Mouse (Mus musculus) heart, embryonic 10.5 days (tissue): ENCODE measurements around the gene Erich2. TPM values are rescaled to one million over a fixed set of nuclear protein-coding genes. Genes with fewer than 3 reads are reported as not detected.

Source experiments
- DNase-seq: peaks from one replicate; pipeline ENCODE4 v3.0.0-alpha.2; 2017; ENCODE audit warnings: low spot score
- H3K27ac ChIP-seq: fragments of 300-500 bp; sonication (generic); 2 replicates; pipeline ENCODE4 v1.5.1; 2016; ENCODE audit warnings: mild to moderate bottlenecking
- H3K27me3 ChIP-seq: fragments of 300-500 bp; sonication (generic); 2 replicates; pipeline ENCODE4 v1.6.1; 2016; ENCODE audit warnings: mild to moderate bottlenecking; ENCODE audit not compliant: poor library complexity, insufficient read depth, severe bottlenecking
- H3K36me3 ChIP-seq: fragments of 300-500 bp; sonication (generic); 2 replicates; pipeline ENCODE4 v1.6.1; 2016; ENCODE audit warnings: mild to moderate bottlenecking, moderate library complexity
- H3K4me1 ChIP-seq: fragments of 300-500 bp; sonication (generic); 2 replicates; pipeline ENCODE4 v1.6.1; 2016; ENCODE audit warnings: mild to moderate bottlenecking
- H3K4me3 ChIP-seq: fragments of 300-500 bp; sonication (generic); 2 replicates; pipeline ENCODE4 v1.5.1; 2016; ENCODE audit warnings: mild to moderate bottlenecking, moderate library complexity
- H3K9me3 ChIP-seq: fragments of 300-500 bp; sonication (generic); 2 replicates; pipeline ENCODE4 v1.6.1; 2016; ENCODE audit warnings: mild to moderate bottlenecking, moderate library complexity
- WGBS: fragments of 180-500 bp; shearing (Covaris S2); methylation state at CpG from one replicate; pipeline ENCODE4 v1.1.7; 2016; 5-methylcytosine and 5-hydroxymethylcytosine counted together
- polyA plus RNA-seq: library from polyadenylated mRNA; unstranded; fragments of >200 nt; fragmentation: Nextera tagmentation; extraction: Ambion mirVana; gene quantifications from 2 replicates; pipeline ENCODE4 v1.2.1, GENCODE M21; 2016

The Erich2 gene
- polyA plus RNA-seq, 1 experiment from 2014 or later = 0.57 TPM

GRCm38 (mm10) chr2:70552067-70552598, 43.5 kb downstream of the Erich2 start:
- peak; percentile 73 for DNase-seq
- 77% methylated on average over 15 of the region's 15 CpGs for WGBS
- H3K9me3 ChIP-seq = no peaks in the 10 kb centered on the region

GRCm38 (mm10) chr2:70552772-70553171, 44.2 kb downstream of the Erich2 start, which contains the start of gene Gad1:
TSS of gene Gad1 (plus strand) at chr2:70553072.
- H3K36me3 ChIP-seq = no peaks in the 10 kb centered on the region
- H3K4me1 ChIP-seq = peaks cover 5% of the 10 kb centered on the region; the same call in 1 of the 2 replicates
- H3K9me3 ChIP-seq = no peaks in the 10 kb centered on the region
- H3K27ac ChIP-seq = no peak within 1 kb of the TSS
- DNase-seq = no peak
- H3K4me3 ChIP-seq = no peak within 1 kb of the TSS
- WGBS = 46% methylated on average over 4 of the region's 4 CpGs
- peaks cover 6% of the 10 kb centered on the region; the same call in 1 of the 2 replicates for H3K27me3 ChIP-seq

More at GRCm38 (mm10) chr2:70552067-70552598, 43.5 kb downstream of the Erich2 start:
- H3K27me3 ChIP-seq = peaks cover 6% of the 10 kb centered on the region; the same call in 1 of the 2 replicates
- H3K4me1 ChIP-seq = peaks cover 5% of the 10 kb centered on the region; the same call in 1 of the 2 replicates
- H3K36me3 ChIP-seq = no peaks in the 10 kb centered on the region
- no peak overlapping the region for H3K4me3 ChIP-seq
- no peak overlapping the region for H3K27ac ChIP-seq

GRCm38 (mm10) chr2:70553826-70554225, 45.2 kb downstream of the Erich2 start:
- DNase-seq = no peak

GRCm38 (mm10) chr2:70558112-70558842, 49.7 kb downstream of the Erich2 start:
- peaks cover 29% of the 10 kb centered on the region for H3K4me1 ChIP-seq
- WGBS = 6% methylated on average over 18 of the region's 18 CpGs
- no peaks in the 10 kb centered on the region for H3K9me3 ChIP-seq
- peak; percentile 85 for DNase-seq
- H3K27me3 ChIP-seq = peaks cover 55% of the 10 kb centered on the region
- H3K36me3 ChIP-seq = no peaks in the 10 kb centered on the region
- no peak overlapping the region for H3K27ac ChIP-seq
- H3K4me3 ChIP-seq = no peak overlapping the region

More at GRCm38 (mm10) chr2:70553826-70554225, 45.2 kb downstream of the Erich2 start:
- Histone ChIP-seq H3K36me3 (no peaks in the 10 kb centered on the region), H3K9me3 (no peaks in the 10 kb centered on the region), H3K4me1 (peaks cover 5% of the 10 kb centered on the region; the same call in 1 of the 2 replicates), H3K27me3 (peaks cover 10% of the 10 kb centered on the region), H3K27ac (no peak overlapping the region), H3K4me3 (no peak overlapping the region)
- 72% methylated on average over 3 of the region's 3 CpGs for WGBS

GRCm38 (mm10) chr2:70558843-70559451, 50.3 kb downstream of the Erich2 start:
- no peaks in the 10 kb centered on the region for H3K36me3 ChIP-seq
- 13% methylated on average over 24 of the region's 24 CpGs for WGBS
- peaks cover 35% of the 10 kb centered on the region for H3K4me1 ChIP-seq
- no peak for DNase-seq
- no peak overlapping the region for H3K27ac ChIP-seq
- no peaks in the 10 kb centered on the region for H3K9me3 ChIP-seq
- no peak overlapping the region for H3K4me3 ChIP-seq
- peaks cover 62% of the 10 kb centered on the region for H3K27me3 ChIP-seq

GRCm38 (mm10) chr2:70559520-70559919, 50.9 kb downstream of the Erich2 start:
- H3K36me3 ChIP-seq = no peaks in the 10 kb centered on the region
- H3K27me3 ChIP-seq = peaks cover 67% of the 10 kb centered on the region
- H3K4me1 ChIP-seq = peaks cover 40% of the 10 kb centered on the region
- peak; percentile 80 for DNase-seq
- 1% methylated on average over 13 of the region's 13 CpGs for WGBS
- H3K4me3 ChIP-seq = no peak overlapping the region
- no peaks in the 10 kb centered on the region for H3K9me3 ChIP-seq
- H3K27ac ChIP-seq = no peak overlapping the region

- H3K27me3 ChIP-seq = peaks cover 83% of the 10 kb centered on the region
- H3K27ac ChIP-seq = no peak overlapping the region
- H3K4me1 ChIP-seq = peaks cover 52% of the 10 kb centered on the region
- DNase-seq = peak; percentile 80
- H3K36me3 ChIP-seq = no peaks in the 10 kb centered on the region
- H3K4me3 ChIP-seq = peak overlapping the region; percentile 53; the same call in 1 of the 2 replicates
- H3K9me3 ChIP-seq = no peaks in the 10 kb centered on the region
- WGBS = under 1% methylated on average over 29 of the region's 29 CpGs
Measured at GRCm38 (mm10) chr2:70561077-70561795, 52.6 kb downstream of the Erich2 start.

- H3K4me1 ChIP-seq = peaks cover 60% of the 10 kb centered on the region
- H3K9me3 ChIP-seq = no peaks in the 10 kb centered on the region
- H3K36me3 ChIP-seq = no peaks in the 10 kb centered on the region
- under 1% methylated on average over 41 of the region's 42 CpGs for WGBS
- H3K27ac ChIP-seq = no peak overlapping the region
- H3K27me3 ChIP-seq = peaks cover 87% of the 10 kb centered on the region
- DNase-seq = no peak
- H3K4me3 ChIP-seq = peak overlapping the region; percentile 53
Measured at GRCm38 (mm10) chr2:70562011-70562491, 53.4 kb downstream of the Erich2 start.

GRCm38 (mm10) chr2:70562611-70562980, 54.0 kb downstream of the Erich2 start:
- Histone ChIP-seq H3K27me3 (peaks cover 92% of the 10 kb centered on the region), H3K9me3 (no peaks in the 10 kb centered on the region), H3K4me1 (peaks cover 66% of the 10 kb centered on the region), H3K4me3 (peak overlapping the region; percentile 53), H3K27ac (no peak overlapping the region), H3K36me3 (no peaks in the 10 kb centered on the region)
- no peak for DNase-seq
- WGBS = under 1% methylated on average over 34 of the region's 34 CpGs

- Histone ChIP-seq H3K4me1 (peaks cover 71% of the 10 kb centered on the region), H3K27ac (no peak overlapping the region)
Measured at GRCm38 (mm10) chr2:70562981-70563671, 54.5 kb downstream of the Erich2 start.

GRCm38 (mm10) chr2:70563721-70564645, 55.4 kb downstream of the Erich2 start:
- DNase-seq = no peak
- H3K4me1 ChIP-seq = peaks cover 79% of the 10 kb centered on the region
- no peak overlapping the region for H3K27ac ChIP-seq
- H3K36me3 ChIP-seq = no peaks in the 10 kb centered on the region
- peak overlapping the region; percentile 53 for H3K4me3 ChIP-seq
- H3K27me3 ChIP-seq = peaks cover 100% of the 10 kb centered on the region
- 1% methylated on average over 38 of the region's 38 CpGs for WGBS
- no peaks in the 10 kb centered on the region for H3K9me3 ChIP-seq

More at GRCm38 (mm10) chr2:70562981-70563671, 54.5 kb downstream of the Erich2 start:
- peaks cover 98% of the 10 kb centered on the region for H3K27me3 ChIP-seq
- under 1% methylated on average over 38 of the region's 40 CpGs for WGBS
- no peak for DNase-seq
- peak overlapping the region; percentile 53 for H3K4me3 ChIP-seq
- no peaks in the 10 kb centered on the region for H3K36me3 ChIP-seq
- H3K9me3 ChIP-seq = no peaks in the 10 kb centered on the region
